Mouse (Mus musculus) cortical plate, adult 2 months (tissue): ENCODE data around the gene Gltp.

Experiments used
- CTCF ChIP-seq: fragments of 200-500 bp; IDR thresholded peaks from 2 replicates; pipeline ENCODE4 v1.5.1; 2011; ENCODE audit warnings: mild to moderate bottlenecking, control low read depth, low read length; ENCODE audit not compliant: insufficient read depth; ENCODE audit errors: extremely low read depth
- POLR2A ChIP-seq: fragments of 200-500 bp; IDR thresholded peaks from 2 replicates; pipeline ENCODE4 v1.6.1; 2011; ENCODE audit warnings: mild to moderate bottlenecking, low read length, control low read depth; ENCODE audit not compliant: insufficient read depth; ENCODE audit errors: extremely low read depth

GRCm38 (mm10) chr5:114696939-114697338 lies 6.2 kb upstream of the Gltp start:
- TF ChIP-seq CTCF (no peak), POLR2A (no peak)
